ENCODE assay signal across 21 mouse cellular contexts in the genomic region with DNA sequence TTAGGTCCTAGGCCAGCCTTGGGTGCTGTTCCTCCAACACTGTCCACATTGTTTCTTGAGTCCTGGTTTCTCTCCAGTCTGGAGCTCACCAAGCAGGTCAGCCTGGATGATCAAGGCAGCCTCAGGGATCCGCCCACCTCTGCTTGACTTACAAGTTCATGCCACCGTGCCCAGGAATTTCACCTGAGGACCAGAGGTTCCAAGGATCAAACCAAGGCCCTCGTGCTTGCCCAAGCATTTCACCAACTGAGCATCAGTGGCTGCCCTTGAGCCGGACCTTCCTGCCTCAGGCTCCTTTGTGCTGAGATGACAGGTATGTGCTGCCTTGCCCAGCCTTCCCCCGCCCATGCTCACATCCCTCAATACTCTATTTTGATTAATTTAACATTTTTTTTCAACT. TPM values are rescaled to one million over a fixed set of nuclear protein-coding genes. Genes with fewer than 3 reads are reported as not detected.
DNase-seq lines count a peak whose midpoint lies in the region; ATAC-seq and TF ChIP-seq lines count a peak whose summit lies in the region.
"Had no signal": no experiment of that assay in that cellular context is flagged by ENCODE, and none has a peak within 500 bp of the region (broad histone marks: within the 10 kb centered on the region; RNA-seq: fewer than 3 reads in every experiment).

No protein-coding gene starts in this region.

- DNase-seq in kidney, adult 18-20 months: peak; percentile 54
- peak; percentile 97 for DNase-seq in gonadal fat pad, adult 2 months (ENCODE audit: low read depth)
- DNase-seq in kidney, postnatal 14 days: peak; percentile 49
- DNase-seq in cerebellum, postnatal 25 days: no peak
- DNase-seq in cerebellum, adult 2 months: no peak
- no peak for DNase-seq in midbrain, embryonic 14.5 days
- DNase-seq: adrenal gland, adult 2 months; adrenal gland, postnatal 25 days; cerebellum, adult 18-20 months; cerebellum, postnatal 14 days; forebrain, postnatal 0 days; gastrocnemius, postnatal 14 days; heart, adult 11 months; heart, postnatal 4 days had no signal

- no peak for TF ChIP-seq EP300 in ES-Bruce4 (IDR thresholded peaks at IDR 0.05; ENCODE audit: insufficient read depth, low read depth, low read length)

- no peaks in the 10 kb centered on the region for H3K36me3 ChIP-seq in kidney, embryonic 14.5 days (ENCODE audit: control insufficient read depth, insufficient read depth, low read length)
- H3K36me3 ChIP-seq in ES-Bruce4 (ENCODE audit: control insufficient read depth, insufficient read depth, low read length, poor library complexity, severe bottlenecking): no peaks in the 10 kb centered on the region
- H3K36me3 ChIP-seq in midbrain, embryonic 14.5 days (ENCODE audit: control insufficient read depth, insufficient read depth, low read length): no peaks in the 10 kb centered on the region
- H3K36me3 ChIP-seq: embryonic facial prominence, embryonic 12.5 days; forebrain, embryonic 12.5 days; heart, embryonic 13.5 days; hindbrain, embryonic 12.5 days had no signal

- WGBS in kidney, embryonic 14.5 days: 73% methylated on average over 5 of the region's 5 CpGs
- 93% methylated on average over 5 of the region's 5 CpGs for WGBS in cerebellum, adult 2 months
- 93% methylated on average over 5 of the region's 5 CpGs for WGBS in midbrain, embryonic 14.5 days

- no peak overlapping the region for H3K4me2 ChIP-seq in kidney, embryonic 14.5 days (replicated peaks; ENCODE audit: low read depth, low read length)
- no peak overlapping the region for H3K4me2 ChIP-seq in midbrain, embryonic 14.5 days (ENCODE audit: low read length)
- H3K4me2 ChIP-seq: embryonic facial prominence, embryonic 12.5 days; forebrain, embryonic 12.5 days; heart, embryonic 13.5 days; hindbrain, embryonic 12.5 days had no signal

- TF ChIP-seq POLR2A in ES-Bruce4 (IDR thresholded peaks at IDR 0.05; ENCODE audit: insufficient read depth, low read length): no peak
- TF ChIP-seq POLR2A in cerebellum, adult 2 months (IDR thresholded peaks at IDR 0.05; ENCODE audit: borderline replicate concordance, insufficient read depth, low read length): no peak

- H3K4me3 ChIP-seq in kidney, embryonic 14.5 days (ENCODE audit: low read length): no peak overlapping the region
- no peak overlapping the region for H3K4me3 ChIP-seq in ES-Bruce4 (ENCODE audit: low read depth, low read length)
- H3K4me3 ChIP-seq in cerebellum, adult 2 months (replicated peaks; ENCODE audit: insufficient read depth, low read depth, low read length): no peak overlapping the region
- H3K4me3 ChIP-seq in midbrain, embryonic 14.5 days (replicated peaks; ENCODE audit: low read depth, low read length): no peak overlapping the region
- H3K4me3 ChIP-seq: embryonic facial prominence, embryonic 12.5 days; forebrain, embryonic 12.5 days; heart, embryonic 13.5 days; hindbrain, embryonic 12.5 days had no signal

- no peak for ATAC-seq in kidney, embryonic 14.5 days (ENCODE audit: low FRiP score, low TSS enrichment)
- ATAC-seq in midbrain, embryonic 14.5 days (ENCODE audit: low FRiP score, low TSS enrichment): no peak
- ATAC-seq: forebrain, postnatal 0 days; hindbrain, embryonic 16.5 days had no signal

- H3K27me3 ChIP-seq in kidney, embryonic 14.5 days (ENCODE audit: control insufficient read depth, insufficient read depth, low read length): no peaks in the 10 kb centered on the region
- H3K27me3 ChIP-seq in ES-Bruce4 (ENCODE audit: control insufficient read depth, insufficient read depth, low read length, poor library complexity, severe bottlenecking): no peaks in the 10 kb centered on the region
- no peaks in the 10 kb centered on the region for H3K27me3 ChIP-seq in cerebellum, adult 2 months (ENCODE audit: control insufficient read depth, insufficient read depth, low read length)
- no peaks in the 10 kb centered on the region for H3K27me3 ChIP-seq in midbrain, embryonic 14.5 days (ENCODE audit: control insufficient read depth, insufficient read depth, low read length)
- H3K27me3 ChIP-seq: embryonic facial prominence, embryonic 12.5 days; forebrain, embryonic 12.5 days; heart, embryonic 13.5 days; hindbrain, embryonic 12.5 days had no signal

- TF ChIP-seq CTCF in ES-Bruce4 (IDR thresholded peaks at IDR 0.05; ENCODE audit: low read depth, low read length): no peak
- TF ChIP-seq CTCF in cerebellum, adult 2 months (IDR thresholded peaks at IDR 0.05; ENCODE audit: borderline replicate concordance, insufficient read depth, low read depth, low read length): no peak

- no peak overlapping the region for H3K27ac ChIP-seq in kidney, embryonic 14.5 days (ENCODE audit: low read depth, low read length)
- H3K27ac ChIP-seq in ES-Bruce4 (ENCODE audit: insufficient read depth, low read length): peak overlapping the region; percentile 86
- H3K27ac ChIP-seq in cerebellum, adult 2 months (ENCODE audit: insufficient read depth, low read length): no peak overlapping the region
- no peak overlapping the region for H3K27ac ChIP-seq in midbrain, embryonic 14.5 days (replicated peaks; ENCODE audit: low read depth, low read length)
- H3K27ac ChIP-seq: embryonic facial prominence, embryonic 12.5 days; forebrain, embryonic 12.5 days; heart, embryonic 13.5 days; hindbrain, embryonic 12.5 days had no signal

- H3K9me3 ChIP-seq in kidney, embryonic 14.5 days (ENCODE audit: control insufficient read depth, low read length): no peaks in the 10 kb centered on the region
- no peaks in the 10 kb centered on the region; the same call in 1 of the 2 replicates for H3K9me3 ChIP-seq in ES-Bruce4 (replicated peaks; ENCODE audit: control insufficient read depth, insufficient read depth, low read length, poor library complexity, severe bottlenecking)
- H3K9me3 ChIP-seq in midbrain, embryonic 14.5 days (ENCODE audit: control insufficient read depth, low read length): no peaks in the 10 kb centered on the region
- H3K9me3 ChIP-seq: embryonic facial prominence, embryonic 12.5 days; forebrain, embryonic 12.5 days; heart, embryonic 13.5 days; hindbrain, embryonic 12.5 days had no signal

- H3K9ac ChIP-seq in kidney, embryonic 14.5 days (ENCODE audit: low read depth, low read length): no peak overlapping the region
- H3K9ac ChIP-seq in ES-Bruce4 (ENCODE audit: low read depth, poor library complexity, severe bottlenecking): no peak overlapping the region
- no peak overlapping the region for H3K9ac ChIP-seq in midbrain, embryonic 14.5 days (replicated peaks; ENCODE audit: low read length)
- H3K9ac ChIP-seq: embryonic facial prominence, embryonic 12.5 days; forebrain, embryonic 12.5 days; forebrain, postnatal 0 days; heart, embryonic 13.5 days; hindbrain, embryonic 12.5 days had no signal

- H3K4me1 ChIP-seq in kidney, embryonic 14.5 days (ENCODE audit: control insufficient read depth, insufficient read depth, low read length): no peaks in the 10 kb centered on the region
- peaks cover 8% of the 10 kb centered on the region for H3K4me1 ChIP-seq in ES-Bruce4 (ENCODE audit: control insufficient read depth, insufficient read depth, low read length)
- no peaks in the 10 kb centered on the region for H3K4me1 ChIP-seq in cerebellum, adult 2 months (ENCODE audit: control insufficient read depth, insufficient read depth, low read length)
- no peaks in the 10 kb centered on the region for H3K4me1 ChIP-seq in midbrain, embryonic 14.5 days (ENCODE audit: control insufficient read depth, insufficient read depth, low read length)
- H3K4me1 ChIP-seq: forebrain, embryonic 12.5 days; hindbrain, embryonic 12.5 days had no signal

RNA-seq across cellular contexts. Expression of a gene that starts 15.5 kb away (rescaled TPM):
- polyA plus RNA-seq in kidney, embryonic 14.5 days (2014; fragmentation: Nextera tagmentation; extraction: Ambion mirVana): 333 and 398 TPM in 2 replicates
- polyA plus RNA-seq in ES-Bruce4 (2011; ENCODE audit: insufficient read depth, insufficient read length, low read depth, missing spikeins): 87.8 and 97.5 TPM in 2 replicates
- polyA plus RNA-seq in gonadal fat pad, adult 2 months (2012; rRNA removed): 163 and 173 TPM in 2 replicates
- polyA plus RNA-seq in cerebellum, adult 2 months (2012; rRNA removed): 408 and 473 TPM in 2 replicates
- polyA plus RNA-seq in midbrain, embryonic 14.5 days (2014; fragmentation: Nextera tagmentation; extraction: Ambion mirVana): 440 and 487 TPM in 2 replicates

RNA-seq across cellular contexts. Expression of a gene that starts 28.8 kb away (rescaled TPM):
- polyA plus RNA-seq in kidney, embryonic 14.5 days (2014; fragmentation: Nextera tagmentation; extraction: Ambion mirVana): 1.5 and 1.7 TPM in 2 replicates
- not detected in 2 replicates for polyA plus RNA-seq in ES-Bruce4 (2011; ENCODE audit: insufficient read depth, insufficient read length, low read depth, missing spikeins)
- 24.6 and 37.4 TPM in 2 replicates for polyA plus RNA-seq in gonadal fat pad, adult 2 months (2012; rRNA removed)
- polyA plus RNA-seq in cerebellum, adult 2 months (2012; rRNA removed): 0.21 and 0.25 TPM in 2 replicates
- 0.13 and 0.31 TPM in 2 replicates for polyA plus RNA-seq in midbrain, embryonic 14.5 days (2014; fragmentation: Nextera tagmentation; extraction: Ambion mirVana)

RNA-seq across cellular contexts. Expression of a gene that starts 29.7 kb away (rescaled TPM):
- 85.0 and 86.7 TPM in 2 replicates for polyA plus RNA-seq in kidney, embryonic 14.5 days (2014; fragmentation: Nextera tagmentation; extraction: Ambion mirVana)
- polyA plus RNA-seq in ES-Bruce4 (2011; ENCODE audit: insufficient read depth, insufficient read length, low read depth, missing spikeins): 9.3 and 10.1 TPM in 2 replicates
- 16.9 and 21.2 TPM in 2 replicates for polyA plus RNA-seq in gonadal fat pad, adult 2 months (2012; rRNA removed)
- polyA plus RNA-seq in cerebellum, adult 2 months (2012; rRNA removed): 58.7 and 63.1 TPM in 2 replicates
- 133 and 143 TPM in 2 replicates for polyA plus RNA-seq in midbrain, embryonic 14.5 days (2014; fragmentation: Nextera tagmentation; extraction: Ambion mirVana)

RNA-seq across cellular contexts. Expression of a gene that starts 49.2 kb away (rescaled TPM):
- 28.5 and 41.4 TPM in 2 replicates for polyA plus RNA-seq in kidney, embryonic 14.5 days (2014; fragmentation: Nextera tagmentation; extraction: Ambion mirVana)
- 29.3 and 33.9 TPM in 2 replicates for polyA plus RNA-seq in ES-Bruce4 (2011; ENCODE audit: insufficient read depth, insufficient read length, low read depth, missing spikeins)
- polyA plus RNA-seq in gonadal fat pad, adult 2 months (2012; rRNA removed): 66.5 and 85.1 TPM in 2 replicates
- 38.6 and 39.7 TPM in 2 replicates for polyA plus RNA-seq in cerebellum, adult 2 months (2012; rRNA removed)
- 25.8 and 28.1 TPM in 2 replicates for polyA plus RNA-seq in midbrain, embryonic 14.5 days (2014; fragmentation: Nextera tagmentation; extraction: Ambion mirVana)

RNA-seq across cellular contexts. Expression of a gene that starts 50.2 kb away (rescaled TPM):
- 80.6 and 93.2 TPM in 2 replicates for polyA plus RNA-seq in kidney, embryonic 14.5 days (2014; fragmentation: Nextera tagmentation; extraction: Ambion mirVana)
- polyA plus RNA-seq in ES-Bruce4 (2011; ENCODE audit: insufficient read depth, insufficient read length, low read depth, missing spikeins): 26.6 and 27.0 TPM in 2 replicates
- 52.4 and 52.9 TPM in 2 replicates for polyA plus RNA-seq in gonadal fat pad, adult 2 months (2012; rRNA removed)
- polyA plus RNA-seq in cerebellum, adult 2 months (2012; rRNA removed): 86.8 and 95.4 TPM in 2 replicates
- 94.0 and 117 TPM in 2 replicates for polyA plus RNA-seq in midbrain, embryonic 14.5 days (2014; fragmentation: Nextera tagmentation; extraction: Ambion mirVana)

Comparison
In these comparisons a context has a peak if more than half of its experiments do, and no peak if none do; other contexts are left out.
1. DNase-seq: peak in kidney, adult 18-20 months (single experiment), gonadal fat pad, adult 2 months (single experiment) and kidney, postnatal 14 days (single experiment); none in cerebellum, postnatal 25 days (0 of 2), cerebellum, adult 2 months (0 of 2) and midbrain, embryonic 14.5 days (single experiment).